Mouse (Mus musculus): ENCODE results near the gene Prr3.
"Not testable (repeated sequence)": the region's sequence is repeated elsewhere in the genome, so short reads cannot be mapped to it uniquely, and the experiment has no call there.

The Prr3 gene

DNA sequence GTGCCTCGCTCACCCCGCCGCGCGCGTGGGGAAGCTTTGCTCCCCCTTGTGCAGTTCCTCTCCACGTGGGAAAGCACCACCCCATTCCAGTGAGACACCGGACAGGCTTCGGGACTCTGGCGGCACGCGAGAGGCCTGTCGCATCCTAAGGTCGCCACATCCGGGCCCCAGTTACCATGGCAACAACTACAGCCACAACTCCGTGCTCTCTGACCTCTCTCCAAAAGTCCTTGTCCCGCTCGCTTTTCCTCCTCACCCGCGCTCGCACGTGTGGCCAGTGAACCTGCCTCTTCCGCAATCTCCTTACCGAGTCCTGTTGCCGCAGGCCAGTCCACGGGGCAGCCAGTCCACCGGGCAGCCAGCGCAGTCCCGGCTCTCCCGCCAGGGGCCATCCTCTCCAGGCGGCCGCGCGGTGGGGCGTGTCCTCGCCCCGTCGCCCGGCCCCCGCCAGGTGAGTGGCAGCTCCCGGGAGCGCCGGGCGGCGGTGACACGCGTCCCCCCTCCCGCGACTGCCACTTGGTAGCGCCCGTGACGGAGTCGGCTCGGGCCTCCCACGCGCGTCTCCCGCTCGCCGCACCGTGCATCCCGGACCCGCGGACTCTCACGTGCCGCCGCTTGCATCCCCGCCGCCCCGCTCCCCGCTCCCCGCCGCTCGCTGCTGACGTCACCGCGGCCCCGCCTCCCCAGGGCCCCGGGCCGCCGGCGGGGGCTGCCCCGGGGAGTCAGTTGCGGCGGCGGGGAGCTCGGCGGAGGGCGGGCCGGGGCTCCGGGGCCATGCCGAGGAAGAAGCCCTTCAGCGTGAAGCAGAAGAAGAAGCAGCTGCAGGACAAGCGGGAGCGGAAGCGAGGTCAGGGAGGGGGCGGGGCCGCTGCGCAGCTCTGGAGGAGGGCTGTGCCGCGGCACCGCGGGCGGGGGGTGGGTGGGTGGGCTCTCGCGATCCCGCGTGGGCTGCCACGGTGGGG, at the start of gene Prr3, which contains the start of gene Gnl1:
Prr3 (minus strand) TSS at position 836 of the 962 bp plus-strand sequence.
Gnl1 (plus strand) TSS at position 451 of the 962 bp plus-strand sequence.
- peak; percentile 75 to 82 for DNase-seq

DNA sequence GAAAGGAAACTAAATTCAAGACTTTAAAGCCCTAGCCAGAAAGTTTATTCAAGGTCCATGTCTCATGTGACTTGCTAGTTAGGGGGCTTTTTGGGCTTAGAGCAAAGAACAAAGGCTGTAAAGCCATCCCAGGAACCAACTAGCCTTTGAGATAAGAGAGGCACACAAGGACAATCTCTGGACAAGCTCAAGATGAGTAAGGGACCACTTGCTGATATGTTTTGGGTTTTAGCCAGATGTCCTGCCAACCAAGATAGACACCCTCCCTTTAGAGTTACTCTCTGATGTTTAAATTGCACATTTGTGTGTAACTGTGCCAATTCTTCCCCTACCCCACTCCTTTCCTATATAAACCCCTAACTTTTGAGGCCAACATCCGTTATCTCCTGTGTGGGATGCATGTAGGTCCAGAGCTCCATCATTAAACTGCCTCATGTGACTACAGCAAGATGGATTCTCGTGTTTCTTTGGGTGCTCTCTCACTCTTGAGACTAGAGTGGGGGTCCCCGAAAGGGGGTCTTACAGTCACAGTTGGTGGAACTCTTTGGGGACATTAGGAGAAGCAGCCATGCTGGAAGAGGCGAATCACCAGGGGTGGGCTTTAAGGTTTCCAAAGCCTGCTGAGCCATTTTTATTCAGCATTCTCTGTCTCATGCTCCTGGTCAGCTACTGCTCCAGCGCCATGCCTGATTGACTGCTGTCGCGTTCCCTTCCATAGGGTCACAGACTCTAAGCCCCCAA, 49.0 kb upstream of the Prr3 start:
- no peak for DNase-seq

DNA sequence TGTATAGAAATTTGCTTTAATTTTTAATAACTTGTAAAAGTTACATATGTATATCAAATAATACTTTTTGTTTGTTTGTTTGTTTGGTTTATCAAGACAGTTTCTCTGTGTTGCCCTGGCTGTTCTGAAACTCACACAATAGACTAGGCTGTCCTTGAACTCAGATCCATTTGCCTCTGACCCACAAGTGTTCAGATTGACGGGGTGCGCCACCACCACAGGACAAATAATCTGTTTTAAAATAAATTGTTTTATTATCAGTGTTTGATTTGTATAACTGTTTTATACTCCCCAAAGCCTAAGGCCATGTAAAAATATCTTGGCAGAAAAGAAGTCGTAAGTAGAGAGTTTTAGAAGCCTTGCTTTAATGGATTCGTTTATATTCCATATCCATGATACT, 47.6 kb upstream of the Prr3 start:
- DNase-seq: no peak

DNA sequence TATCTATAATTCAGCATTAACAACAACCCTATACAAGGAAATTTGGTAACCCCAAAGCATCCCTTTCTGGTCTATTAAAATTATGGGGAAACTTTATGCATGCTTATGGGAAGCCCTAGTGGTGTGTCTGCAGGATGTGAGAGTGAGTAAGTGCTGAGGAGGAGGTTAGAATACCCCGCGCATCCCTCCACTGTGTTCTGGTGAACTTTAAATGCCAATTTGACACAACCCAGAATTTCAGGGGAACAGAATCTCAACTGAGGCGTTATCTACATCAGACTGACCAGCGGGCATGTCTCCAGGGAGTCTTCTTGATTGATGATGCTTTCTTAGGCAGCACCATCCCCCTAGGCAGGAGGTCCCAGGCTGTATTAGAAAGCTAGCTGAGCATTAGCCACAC, 45.9 kb upstream of the Prr3 start:
- no peak for DNase-seq

DNA sequence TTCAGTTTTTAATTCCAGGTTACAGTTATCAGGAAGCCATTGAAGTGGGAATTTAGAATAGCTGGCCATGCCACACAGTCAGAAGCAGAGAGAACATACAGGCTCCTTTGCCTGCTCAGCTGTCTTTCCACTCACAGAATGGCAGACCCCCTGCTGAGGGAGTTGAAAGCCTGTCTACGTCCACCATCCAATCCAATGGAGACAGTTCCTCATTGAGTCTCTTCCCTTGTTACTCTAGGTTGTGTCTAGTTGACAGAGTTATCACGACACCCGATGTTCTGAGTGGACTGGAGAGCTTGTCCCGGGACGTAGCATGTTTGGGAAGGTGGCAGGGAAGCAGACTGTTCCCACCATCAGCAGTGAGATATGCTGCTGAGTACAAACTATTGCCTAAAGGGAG, 45.2 kb upstream of the Prr3 start:
- DNase-seq: no peak

DNA sequence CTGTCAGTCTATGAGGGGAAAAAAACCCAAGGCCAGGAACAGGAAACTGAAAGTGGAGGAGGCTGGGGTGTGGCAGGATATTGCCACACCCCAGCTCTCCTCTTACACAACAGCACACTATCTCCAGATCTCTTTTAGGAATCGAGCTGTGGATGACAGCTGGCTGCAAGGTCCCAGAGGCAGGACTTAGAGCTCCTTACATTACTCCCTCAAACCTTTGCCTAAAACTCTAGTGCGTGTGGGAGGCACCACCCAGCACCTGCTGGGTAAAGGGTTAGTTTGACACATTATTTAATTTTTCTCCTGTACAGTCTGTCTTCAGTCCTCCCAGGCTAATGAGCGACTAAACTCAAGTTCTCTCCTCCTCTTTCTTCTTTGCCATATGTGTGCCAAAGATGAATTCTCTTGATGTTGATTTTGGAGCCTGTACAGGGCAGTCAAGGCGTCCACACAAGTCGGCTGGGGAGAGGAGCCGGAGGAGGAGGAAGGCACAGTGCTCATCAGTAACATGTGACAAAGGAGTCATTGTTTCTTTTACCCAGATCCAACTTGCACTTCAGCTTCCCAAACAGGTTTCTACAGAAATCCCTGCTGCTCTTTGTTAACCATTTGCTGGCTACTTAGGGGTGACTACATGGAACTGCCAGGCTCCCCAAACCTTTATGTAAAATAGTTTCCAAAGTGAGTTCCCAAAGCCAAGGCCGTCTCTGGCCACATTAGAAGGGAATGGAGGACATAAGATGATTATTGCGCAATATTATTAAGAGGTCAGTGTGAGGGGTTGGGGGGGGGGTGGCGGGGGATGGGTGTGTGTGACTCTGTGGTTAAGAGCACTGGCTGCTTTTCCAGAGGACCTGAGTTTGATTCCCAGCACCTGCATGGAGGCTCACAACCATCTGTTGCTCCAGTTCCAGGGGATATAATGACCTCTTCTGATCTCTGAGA, 43.9 kb upstream of the Prr3 start:
- no peak for DNase-seq

DNA sequence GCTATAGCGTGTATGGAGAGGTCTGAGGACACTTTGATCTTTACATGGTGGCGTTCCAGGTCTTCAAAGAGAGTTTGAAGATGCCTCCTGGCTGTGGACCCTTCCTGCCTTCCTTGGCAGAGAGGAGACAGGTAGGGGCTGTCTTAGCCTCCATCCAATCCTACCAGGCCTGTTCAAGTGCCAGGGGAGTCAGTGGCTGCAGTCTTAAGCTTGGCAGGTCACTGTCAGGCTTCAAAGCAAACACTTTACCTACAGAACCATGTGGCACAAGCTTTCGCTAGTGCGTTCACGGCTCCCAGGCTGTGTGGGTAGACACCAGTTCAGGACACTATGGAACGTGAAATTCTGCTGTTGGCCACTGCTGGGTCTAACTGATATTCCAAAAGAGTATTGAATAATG, 42.9 kb upstream of the Prr3 start:
- no peak for DNase-seq

DNA sequence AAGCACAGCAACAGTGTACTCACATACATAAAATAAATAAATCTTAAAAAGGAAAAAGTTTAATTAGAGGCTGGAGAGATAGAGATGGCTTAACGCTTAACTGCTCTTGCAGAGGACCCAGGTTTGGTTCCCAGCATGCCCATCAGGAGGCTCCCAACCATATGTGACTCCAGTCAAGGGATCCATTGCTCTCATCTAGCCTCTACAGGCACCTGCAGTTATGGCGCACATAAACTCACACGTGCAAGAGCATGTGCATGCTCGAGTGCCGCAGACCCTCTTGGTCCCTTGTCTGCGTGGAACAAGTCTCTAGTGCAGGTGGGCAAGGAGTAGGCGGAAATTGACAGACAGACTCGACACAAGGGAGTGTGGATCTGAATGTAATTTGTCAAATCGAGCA, 42.1 kb upstream of the Prr3 start:
- no peak for DNase-seq

DNA sequence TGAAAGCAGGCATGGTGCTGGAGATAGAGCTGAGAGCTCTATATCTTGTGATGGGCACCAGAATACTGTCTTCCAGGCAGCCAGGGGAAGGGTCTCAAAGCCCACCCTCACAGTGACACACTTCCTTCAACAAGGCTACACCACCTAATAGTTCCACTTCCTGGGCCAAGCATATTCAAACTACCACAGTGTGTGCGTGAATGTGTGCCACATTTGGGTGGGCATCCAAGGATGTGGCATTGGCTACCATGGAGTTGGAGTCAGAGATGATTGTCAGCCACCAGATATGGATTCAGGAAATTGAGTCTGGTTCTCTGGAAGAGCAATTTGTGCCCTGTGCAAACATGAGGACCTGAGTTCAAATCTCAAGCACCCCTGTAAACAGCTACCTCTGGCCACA, 41.3 kb upstream of the Prr3 start:
- no peak for DNase-seq

DNA sequence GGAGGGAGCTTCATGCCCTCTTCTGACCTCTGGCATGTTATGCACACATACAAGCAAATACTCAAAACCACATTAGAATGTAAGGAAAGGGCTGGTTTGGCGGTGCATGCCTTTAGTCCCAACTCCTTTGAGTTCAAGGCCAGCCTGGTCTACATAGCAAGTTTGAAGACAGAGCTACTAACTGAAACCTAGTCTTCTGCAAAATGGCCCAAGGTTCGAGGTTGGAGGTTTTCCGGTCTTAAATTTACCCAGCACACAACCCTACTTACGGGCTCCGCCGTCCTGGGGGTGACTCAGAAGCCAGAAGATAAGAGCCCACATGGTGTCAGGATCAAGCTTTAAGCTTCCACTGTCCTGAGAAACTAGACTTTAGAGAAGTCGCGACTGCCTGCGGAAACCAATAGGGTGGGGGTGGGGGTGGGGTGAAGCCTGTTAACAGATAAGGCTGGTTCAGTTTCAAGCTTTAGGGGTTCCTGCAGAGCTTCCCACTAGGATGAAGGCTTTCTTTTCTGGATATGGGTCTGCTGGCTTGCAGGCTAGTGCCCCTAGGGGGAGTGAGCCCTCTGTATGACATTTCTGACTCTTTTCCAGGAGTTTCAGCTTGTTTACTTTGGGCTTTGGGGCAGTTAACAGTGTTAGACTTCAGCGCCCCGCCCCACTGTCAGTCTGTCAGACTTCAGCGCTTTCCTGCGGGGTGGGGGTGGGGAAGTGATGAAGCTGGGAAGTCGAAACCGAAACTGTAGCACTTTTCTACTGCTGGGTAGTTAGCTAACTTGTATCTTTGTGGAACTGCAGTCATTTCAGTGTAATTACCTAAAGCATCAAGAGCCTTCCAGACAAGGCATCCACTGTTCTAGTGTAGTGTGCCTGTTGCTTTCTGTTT, 40.4 kb upstream of the Prr3 start, which contains the start of gene H2-T24:
H2-T24 (minus strand) TSS at position 370 of the 883 bp plus-strand sequence.
- DNase-seq: peak; percentile 67 to 79

DNA sequence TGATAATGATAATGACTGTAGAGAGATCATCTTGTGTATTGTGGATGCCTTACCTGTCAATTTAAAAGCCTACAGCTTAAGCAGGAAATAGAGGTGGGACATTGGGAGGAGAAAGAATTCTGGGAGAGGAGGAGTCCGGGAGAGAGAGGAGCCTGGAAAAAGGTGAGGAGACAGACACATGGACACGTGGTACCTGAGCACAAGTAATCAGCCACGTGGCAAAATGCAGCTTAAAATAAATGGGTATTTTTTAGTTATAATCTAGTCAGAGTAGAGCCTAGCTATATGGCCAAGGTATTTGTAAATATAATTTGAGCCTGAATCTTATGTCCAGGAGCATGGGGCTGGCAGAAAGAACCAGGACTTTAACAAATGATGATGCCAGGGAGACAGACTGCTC, 39.5 kb upstream of the Prr3 start:
- no peak for DNase-seq

DNA sequence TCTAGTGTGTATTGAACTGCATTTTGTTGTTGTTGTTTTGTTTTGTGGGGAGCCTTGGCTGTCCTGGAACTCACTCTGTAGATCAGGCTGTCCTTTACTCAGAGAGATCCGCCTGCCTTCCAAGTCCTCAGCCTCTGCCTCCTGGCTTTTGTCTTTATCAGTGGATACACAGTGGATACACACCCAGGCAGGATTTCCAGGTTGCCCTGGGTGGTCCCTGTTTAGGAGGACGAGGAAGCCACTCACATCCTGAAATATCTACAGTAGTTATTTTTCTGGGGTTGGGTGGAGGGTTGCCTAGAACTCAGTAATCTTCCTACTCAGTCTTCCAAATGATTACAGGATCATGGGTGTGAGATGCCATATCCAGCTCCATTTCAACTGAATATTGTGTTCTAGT, 38.9 kb upstream of the Prr3 start:
- DNase-seq: no peak

DNA sequence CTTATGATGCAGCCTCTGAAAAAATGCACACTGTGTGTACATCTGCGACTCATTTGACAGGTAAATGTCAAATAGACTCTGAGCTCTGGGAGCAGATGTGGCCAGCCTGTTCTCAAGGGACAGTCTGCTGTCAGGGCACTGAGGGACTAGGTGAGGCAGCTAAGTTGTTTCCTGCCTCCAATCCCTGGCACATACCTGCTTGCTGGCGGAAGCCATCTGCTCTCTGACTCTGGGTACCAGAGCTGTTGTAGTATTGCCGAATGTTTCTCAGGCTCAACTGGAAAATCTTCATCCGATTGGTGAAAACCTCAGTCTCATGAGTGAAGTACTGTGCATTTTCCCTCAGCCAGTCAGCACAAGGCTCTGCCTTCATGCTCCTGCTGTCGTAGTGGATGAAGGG, 37.0 kb upstream of the Prr3 start:
- no peak for DNase-seq

DNA sequence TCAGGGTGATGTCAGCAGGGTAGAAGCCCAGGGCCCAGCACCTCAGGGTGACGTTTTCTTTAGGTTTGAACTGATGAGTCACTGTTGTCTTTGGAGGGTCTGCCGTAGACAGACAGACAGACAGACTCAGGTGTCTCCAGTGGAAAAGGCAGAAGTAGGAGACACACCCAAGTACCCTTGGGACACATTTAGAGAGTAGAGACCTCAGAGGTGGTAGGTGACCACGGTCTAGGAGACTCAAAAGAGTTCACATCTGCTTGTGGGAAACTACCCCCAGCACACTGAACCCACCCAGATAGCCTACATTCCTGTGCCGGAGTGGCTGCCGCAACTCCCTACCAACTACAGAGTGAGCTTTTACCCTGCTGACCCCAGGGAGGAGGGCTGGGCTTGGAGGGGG, 34.9 kb upstream of the Prr3 start:
- no peak for DNase-seq

DNA sequence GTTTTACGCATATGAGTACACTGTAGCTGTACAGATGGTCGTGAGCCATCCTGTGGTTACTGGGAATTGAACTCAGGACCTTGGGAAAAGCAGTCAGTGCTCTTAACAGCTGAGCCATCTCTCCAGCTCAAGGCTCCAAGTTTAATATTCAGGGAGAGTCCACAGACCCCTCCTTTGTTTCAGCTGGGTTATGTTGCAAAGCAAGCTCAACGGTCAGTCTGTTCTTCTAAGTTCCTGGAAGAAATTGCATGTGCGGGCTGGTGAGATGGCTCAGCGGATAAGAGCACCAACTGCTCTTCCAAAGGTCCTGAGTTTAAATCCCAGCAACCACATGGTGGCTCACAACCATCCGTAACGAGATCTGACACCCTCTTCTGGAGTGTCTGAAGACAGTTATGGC, 24.4 kb upstream of the Prr3 start:
- not testable (repeated sequence) for DNase-seq

DNA sequence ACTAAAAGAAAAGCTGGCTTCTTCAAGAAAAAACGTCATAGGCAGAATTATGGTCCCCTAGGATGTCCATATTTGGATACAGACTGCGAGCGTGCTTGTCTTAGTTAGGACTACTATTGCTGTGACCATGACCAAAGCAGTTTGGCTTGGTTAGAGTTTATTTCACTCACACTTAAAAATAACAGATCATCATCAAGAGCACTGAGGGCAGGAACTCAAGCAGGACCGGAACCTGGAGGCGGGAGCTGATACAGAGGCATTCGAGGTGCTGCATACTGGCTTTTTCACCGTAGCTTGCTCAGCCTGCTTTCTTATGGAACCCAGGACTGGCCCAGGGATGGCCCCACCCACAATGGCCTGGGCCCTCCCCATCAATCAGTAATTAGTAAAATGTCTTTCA, 23.3 kb upstream of the Prr3 start:
- no peak for DNase-seq

DNA sequence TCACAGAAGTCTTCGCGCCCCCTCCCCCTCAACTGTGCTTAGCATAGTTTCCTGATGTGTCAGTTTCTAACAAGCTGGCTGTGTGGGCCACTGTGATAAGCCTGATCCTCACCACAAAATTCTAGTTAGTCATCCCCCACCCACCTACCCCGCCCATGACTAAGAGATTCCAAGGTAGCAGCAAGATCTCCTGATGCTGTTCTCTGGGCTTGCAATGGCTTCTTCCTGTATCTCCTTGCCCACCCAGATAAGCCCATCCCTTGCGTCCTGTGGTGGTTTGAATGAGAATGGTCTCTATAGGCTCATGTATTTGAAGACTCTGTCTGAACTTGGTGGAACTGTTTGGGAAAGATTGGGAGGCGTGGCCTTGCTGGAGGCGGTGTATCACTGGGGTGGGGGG, 21.9 kb upstream of the Prr3 start:
- no peak for DNase-seq

DNA sequence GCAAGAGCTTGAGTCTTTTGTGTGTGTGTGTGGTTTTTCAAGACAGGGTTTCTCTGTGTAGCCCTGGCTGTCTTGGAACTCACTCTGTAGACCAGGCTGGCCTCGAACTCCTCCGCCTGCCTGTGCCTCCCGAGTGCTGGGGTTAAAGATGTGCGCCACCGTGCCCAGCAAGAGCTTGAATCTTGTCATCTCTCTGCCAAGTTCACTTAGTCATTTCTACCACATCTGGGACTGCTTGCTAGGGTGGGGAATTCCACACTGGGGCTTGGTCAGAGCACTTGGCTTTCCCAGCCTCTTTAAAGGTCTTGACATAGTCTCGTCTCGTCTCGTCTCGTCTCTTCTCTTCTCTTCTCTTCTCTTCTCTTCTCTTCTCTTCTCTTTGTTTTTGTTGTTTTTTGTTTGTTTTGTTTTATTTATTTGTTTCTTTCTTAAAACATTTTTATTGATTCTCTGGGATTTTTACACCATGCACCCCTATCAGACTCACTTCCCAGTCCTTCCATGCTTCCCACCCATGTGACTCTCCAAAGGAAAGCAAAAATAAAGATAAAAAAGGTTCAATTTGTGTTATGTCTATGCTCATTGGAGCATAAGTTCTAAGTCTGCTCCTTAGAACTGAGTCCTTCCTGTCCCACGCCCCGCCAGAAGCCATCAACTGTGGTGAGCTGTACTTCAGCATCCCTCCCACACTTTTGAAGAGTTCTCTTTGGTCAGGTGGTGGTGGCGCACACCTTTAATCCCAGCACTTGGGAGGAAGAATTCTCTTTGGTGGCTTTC, 21.3 kb upstream of the Prr3 start:
- no peak for DNase-seq

DNA sequence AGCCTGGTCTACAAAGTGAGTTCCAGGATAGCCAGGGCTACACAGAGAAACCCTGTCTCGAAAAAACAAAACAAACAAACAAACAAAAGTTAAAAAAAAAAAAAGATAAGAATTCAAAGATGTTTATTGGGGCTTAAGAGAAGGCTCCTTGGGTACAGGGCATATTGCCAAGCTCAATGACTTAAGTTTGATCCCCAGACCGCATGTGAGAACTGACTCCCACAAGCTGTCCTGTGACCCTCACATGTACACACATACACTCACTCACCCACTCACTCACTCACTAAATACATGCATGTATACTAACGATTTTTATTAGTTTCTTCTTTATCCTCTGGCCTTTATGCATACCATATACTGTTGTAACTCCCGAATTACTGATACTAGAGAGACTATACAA, 20.3 kb upstream of the Prr3 start:
- DNase-seq: no peak

DNA sequence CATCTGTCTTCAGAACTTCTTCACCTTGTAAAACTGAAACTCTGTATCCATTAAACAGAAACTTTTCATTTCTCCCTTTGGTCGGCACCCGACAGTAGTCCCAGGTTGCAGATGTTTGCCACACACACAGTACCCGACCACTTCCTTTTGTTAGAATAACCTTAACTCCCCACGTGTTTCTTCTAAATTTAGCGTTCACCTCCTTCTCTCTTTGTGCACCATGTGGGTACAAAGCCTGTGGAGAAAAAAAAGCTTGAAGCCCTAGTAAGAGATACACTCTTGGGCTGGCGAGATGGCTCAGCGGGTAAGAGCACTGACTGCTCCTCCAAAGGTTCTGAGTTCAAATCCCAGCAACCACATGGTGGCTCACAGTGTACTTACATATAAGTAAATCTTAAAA, 19.3 kb upstream of the Prr3 start:
- peak; percentile 63 to 88 for DNase-seq

Measured in thymus, adult 18-20 months (tissue).